Mouse (Mus musculus): ENCODE measurements around the gene Cdh16. TPM values are rescaled to one million over a fixed set of nuclear protein-coding genes. Genes with fewer than 3 reads are reported as not detected.

Gene Cdh16
- polyA plus RNA-seq, 1 experiment: not detected

DNA sequence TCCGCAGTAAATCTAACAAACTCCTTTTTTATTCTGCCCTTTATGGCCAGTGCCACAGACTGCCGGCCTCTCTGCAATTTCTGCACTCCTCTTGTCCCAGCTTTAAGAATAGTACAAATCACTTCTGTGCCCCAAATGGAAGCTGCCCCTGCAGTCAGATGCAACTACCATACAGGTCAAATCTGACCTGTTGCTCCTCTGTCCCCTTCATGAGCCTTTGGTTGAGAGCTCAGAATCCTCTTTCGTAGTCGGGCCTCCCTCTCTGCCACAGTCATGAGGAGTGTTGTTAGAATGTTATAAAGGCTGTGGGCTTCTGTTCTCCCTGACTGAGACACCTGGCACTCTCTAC, 21.0 kb downstream of the Cdh16 start:
- H3K36me3 ChIP-seq (ENCODE audit: control insufficient read depth): no peaks in the 10 kb centered on the region; the same call in 1 of the 2 replicates

GRCm38 (mm10) chr8:104602468-104603244, 21.5 kb downstream of the Cdh16 start:
- H3K36me3 ChIP-seq (ENCODE audit: control insufficient read depth): peaks cover 2% of the 10 kb centered on the region
- no peaks in the 10 kb centered on the region for H3K9me3 ChIP-seq (ENCODE audit: control insufficient read depth, low read length)
- H3K4me3 ChIP-seq (replicated peaks): no peak overlapping the region
- H3K4me1 ChIP-seq (ENCODE audit: control insufficient read depth): peaks cover 12% of the 10 kb centered on the region
- H3K27me3 ChIP-seq (ENCODE audit: control insufficient read depth): peaks cover 11% of the 10 kb centered on the region
- TF ChIP-seq GATA1 (IDR thresholded peaks at IDR 0.05; ENCODE audit: low read length) (no peak), TAL1 (IDR thresholded peaks at IDR 0.05; ENCODE audit: low read length) (no peak)

More for the DNA sequence above, 21.0 kb downstream of the Cdh16 start:
- peaks cover 11% of the 10 kb centered on the region for H3K27me3 ChIP-seq (ENCODE audit: control insufficient read depth)
- no peak for TF ChIP-seq TAL1 (IDR thresholded peaks at IDR 0.05; ENCODE audit: low read length)
- no peak for TF ChIP-seq GATA1 (IDR thresholded peaks at IDR 0.05; ENCODE audit: low read length)
- H3K4me3 ChIP-seq (replicated peaks): no peak overlapping the region
- H3K9me3 ChIP-seq (ENCODE audit: control insufficient read depth, low read length): no peaks in the 10 kb centered on the region
- H3K4me1 ChIP-seq (ENCODE audit: control insufficient read depth): peaks cover 12% of the 10 kb centered on the region

- peaks cover 2% of the 10 kb centered on the region for H3K36me3 ChIP-seq (ENCODE audit: control insufficient read depth)
- no peak overlapping the region for H3K4me3 ChIP-seq (replicated peaks)
- TF ChIP-seq TAL1 (IDR thresholded peaks at IDR 0.05; ENCODE audit: low read length) (no peak), GATA1 (IDR thresholded peaks at IDR 0.05; ENCODE audit: low read length) (no peak)
- H3K27me3 ChIP-seq (ENCODE audit: control insufficient read depth): peaks cover 11% of the 10 kb centered on the region
- no peaks in the 10 kb centered on the region for H3K9me3 ChIP-seq (ENCODE audit: control insufficient read depth, low read length)
- peaks cover 12% of the 10 kb centered on the region for H3K4me1 ChIP-seq (ENCODE audit: control insufficient read depth)
These were observed 22.2 kb downstream of the Cdh16 start for GRCm38 (mm10) chr8:104601941-104602371.

DNA sequence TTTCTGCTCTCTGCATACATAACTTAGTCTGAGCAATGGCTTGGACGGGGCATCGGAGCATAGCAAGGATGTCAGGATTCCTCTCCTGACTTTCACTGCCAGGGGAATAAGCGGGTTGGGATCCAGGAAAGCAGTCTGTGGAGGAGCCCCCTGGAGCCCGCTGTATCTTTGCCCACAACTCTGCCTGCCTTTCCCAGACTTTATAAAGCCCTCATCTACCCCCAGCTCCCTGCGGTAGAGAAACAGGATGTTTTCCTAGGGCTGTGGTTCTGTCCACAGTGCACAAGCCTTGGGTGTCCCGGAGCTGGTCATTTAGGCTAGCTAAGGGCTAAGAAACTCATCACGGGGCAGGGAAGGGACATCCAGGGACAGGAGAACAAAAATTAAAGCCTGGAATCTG, 22.8 kb downstream of the Cdh16 start:
- H3K9me3 ChIP-seq (ENCODE audit: control insufficient read depth, low read length): no peaks in the 10 kb centered on the region
- TF ChIP-seq TAL1 (IDR thresholded peaks at IDR 0.05; ENCODE audit: low read length): no peak
- H3K4me1 ChIP-seq (ENCODE audit: control insufficient read depth): peaks cover 13% of the 10 kb centered on the region
- peaks cover 11% of the 10 kb centered on the region for H3K27me3 ChIP-seq (ENCODE audit: control insufficient read depth)
- peaks cover 3% of the 10 kb centered on the region for H3K36me3 ChIP-seq (ENCODE audit: control insufficient read depth)
- no peak overlapping the region for H3K4me3 ChIP-seq (replicated peaks)

DNA sequence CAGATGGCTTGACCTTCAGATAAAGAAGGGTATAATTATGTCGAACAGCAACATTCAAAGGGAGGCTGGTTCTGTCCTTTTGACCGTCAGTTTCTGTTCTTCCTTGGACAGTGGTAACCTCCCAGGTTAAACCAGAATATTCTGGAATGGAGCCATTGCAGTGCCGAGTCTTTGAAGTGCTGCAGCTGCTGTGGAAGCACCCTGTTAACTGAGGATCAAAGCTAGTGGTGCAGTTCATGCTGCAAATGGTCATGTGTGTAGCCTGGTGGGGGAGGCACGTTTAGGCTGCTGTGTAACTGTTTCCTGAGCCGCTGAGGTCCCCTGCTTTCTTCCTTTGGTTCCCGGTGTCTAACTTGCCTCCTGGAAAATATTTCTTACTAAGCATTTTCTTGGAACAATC, 25.7 kb downstream of the Cdh16 start:
- Histone ChIP-seq H3K4me1 (ENCODE audit: control insufficient read depth) (peaks cover 20% of the 10 kb centered on the region), H3K9me3 (ENCODE audit: control insufficient read depth, low read length) (no peaks in the 10 kb centered on the region), H3K36me3 (ENCODE audit: control insufficient read depth) (peaks cover 25% of the 10 kb centered on the region), H3K27me3 (ENCODE audit: control insufficient read depth) (peaks cover 11% of the 10 kb centered on the region), H3K4me3 (replicated peaks) (no peak overlapping the region)
- TF ChIP-seq GATA1 (IDR thresholded peaks at IDR 0.05; ENCODE audit: low read length) (no peak), TAL1 (IDR thresholded peaks at IDR 0.05; ENCODE audit: low read length) (no peak)

DNA sequence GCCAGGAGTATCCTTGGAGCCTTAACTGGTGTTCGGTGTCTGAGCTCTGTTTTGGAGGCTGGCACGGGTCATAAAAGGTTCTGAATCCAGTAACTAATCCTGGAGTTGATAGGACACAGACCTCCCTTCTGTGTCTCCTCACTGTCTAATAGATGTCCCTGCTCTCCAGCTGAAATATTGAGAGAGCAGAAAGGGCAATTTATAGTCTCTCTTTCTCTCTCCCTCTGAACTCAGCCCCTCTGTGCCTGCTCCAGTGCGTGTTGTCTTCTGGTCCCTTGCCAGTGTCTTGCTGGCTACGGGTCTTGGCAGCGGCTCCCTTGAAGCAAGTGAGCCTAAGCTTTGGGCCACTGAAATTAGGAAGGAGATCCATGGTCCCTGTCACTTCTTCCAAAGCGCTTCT, 26.5 kb downstream of the Cdh16 start:
- TF ChIP-seq GATA1 (IDR thresholded peaks at IDR 0.05; ENCODE audit: low read length) (no peak), TAL1 (IDR thresholded peaks at IDR 0.05; ENCODE audit: low read length) (no peak)
- Histone ChIP-seq H3K27me3 (ENCODE audit: control insufficient read depth) (peaks cover 11% of the 10 kb centered on the region), H3K4me3 (replicated peaks) (no peak overlapping the region), H3K36me3 (ENCODE audit: control insufficient read depth) (peaks cover 27% of the 10 kb centered on the region), H3K9me3 (ENCODE audit: control insufficient read depth, low read length) (no peaks in the 10 kb centered on the region), H3K4me1 (ENCODE audit: control insufficient read depth) (peaks cover 19% of the 10 kb centered on the region)

DNA sequence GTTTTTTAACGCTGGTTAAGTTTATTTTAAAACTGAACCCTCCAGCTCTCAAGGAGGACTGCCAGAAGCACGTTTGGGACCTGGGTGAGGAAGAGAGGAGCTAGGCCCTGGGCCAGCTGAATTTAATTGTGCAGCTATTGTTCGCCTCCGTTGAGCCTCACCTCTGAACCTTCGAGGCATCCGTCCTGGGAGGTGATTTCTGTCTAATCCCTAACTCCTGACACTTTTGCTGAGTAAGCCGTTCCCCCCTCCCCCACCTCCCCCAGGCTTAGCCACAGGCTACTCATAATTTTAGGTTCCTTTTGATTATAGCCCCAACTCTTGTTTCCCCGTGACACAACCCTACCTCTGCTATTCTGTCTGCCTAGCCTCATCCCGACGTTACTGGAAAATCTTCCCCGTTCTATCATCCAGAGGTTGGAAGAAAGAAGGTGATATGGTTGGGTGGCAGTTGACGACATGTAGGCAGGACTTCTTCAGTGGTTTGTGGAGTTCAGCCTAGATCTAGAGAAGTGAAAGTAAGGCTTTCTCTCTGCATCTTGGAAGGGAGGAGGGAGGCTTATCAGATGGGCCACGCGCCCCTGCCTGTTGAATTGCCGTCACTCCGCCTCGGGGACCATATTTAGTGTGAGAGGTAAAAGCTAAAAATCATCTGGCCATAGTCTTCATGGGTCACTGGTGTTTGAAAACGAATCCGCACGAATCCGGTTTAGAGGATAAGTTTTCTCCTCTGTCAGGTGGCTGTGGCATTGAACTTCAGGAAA, 28.2 kb downstream of the Cdh16 start:
- TF ChIP-seq GATA1 (IDR thresholded peaks at IDR 0.05; ENCODE audit: low read length) (no peak), TAL1 (IDR thresholded peaks at IDR 0.05; ENCODE audit: low read length) (no peak)
- Histone ChIP-seq H3K9me3 (ENCODE audit: control insufficient read depth, low read length) (no peaks in the 10 kb centered on the region), H3K4me3 (replicated peaks) (peak overlapping the region; percentile 12), H3K36me3 (ENCODE audit: control insufficient read depth) (peaks cover 27% of the 10 kb centered on the region), H3K27me3 (ENCODE audit: control insufficient read depth) (no peaks in the 10 kb centered on the region; the same call in 1 of the 2 replicates), H3K4me1 (ENCODE audit: control insufficient read depth) (peaks cover 25% of the 10 kb centered on the region)

GRCm38 (mm10) chr8:104594611-104595362, 29.4 kb downstream of the Cdh16 start:
- TF ChIP-seq TAL1 (IDR thresholded peaks at IDR 0.05; ENCODE audit: low read length): no peak; the same call in 2 of the 3 replicates
- TF ChIP-seq GATA1 (IDR thresholded peaks at IDR 0.05; ENCODE audit: low read length): no peak
- peaks cover 33% of the 10 kb centered on the region for H3K4me1 ChIP-seq (ENCODE audit: control insufficient read depth)
- H3K27me3 ChIP-seq (ENCODE audit: control insufficient read depth): no peaks in the 10 kb centered on the region
- no peak overlapping the region for H3K4me3 ChIP-seq (replicated peaks)
- H3K36me3 ChIP-seq (ENCODE audit: control insufficient read depth): peaks cover 27% of the 10 kb centered on the region
- no peaks in the 10 kb centered on the region for H3K9me3 ChIP-seq (ENCODE audit: control insufficient read depth, low read length)

All from erythroblast, embryonic 14.5 days (primary cell).